Mouse (Mus musculus) intestine, embryonic 16.5 days (tissue): ENCODE data around the gene Csrnp2. TPM values are rescaled to one million over a fixed set of nuclear protein-coding genes. Genes with fewer than 3 reads are reported as not detected.
A peak's percentile ranks its signal among the peaks of the same experiment; 100 is the strongest.

Experiments
- ATAC-seq: fragments of 200-750 bp; cut with Nextera tagmentation; 2 replicates; pipeline ENCODE4 v1.8.0; 2017; ENCODE audit warnings: moderate TSS enrichment, moderate library complexity
- H3K27ac ChIP-seq: fragments of 300-500 bp; sonication (generic); 2 replicates; pipeline ENCODE4 v1.5.1; 2014; ENCODE audit warnings: mild to moderate bottlenecking, low read length
- H3K27me3 ChIP-seq: fragments of 300-500 bp; sonication (generic); replicated peaks from 2 replicates; pipeline ENCODE4 v1.6.1; 2014; ENCODE audit warnings: low read length, control low read depth, mixed read lengths; ENCODE audit not compliant: control insufficient read depth, insufficient read depth
- H3K36me3 ChIP-seq: fragments of 300-500 bp; sonication (generic); 2 replicates; pipeline ENCODE4 v1.6.1; 2014; ENCODE audit warnings: low read length, control low read depth; ENCODE audit not compliant: control insufficient read depth, insufficient read depth
- H3K4me1 ChIP-seq: fragments of 300-500 bp; sonication (generic); 2 replicates; pipeline ENCODE4 v1.6.1; 2014; ENCODE audit warnings: low read length, control low read depth, mixed read lengths; ENCODE audit not compliant: control insufficient read depth, insufficient read depth
- H3K4me2 ChIP-seq: fragments of 300-500 bp; sonication (generic); 2 replicates; pipeline ENCODE4 v1.6.1; 2014; ENCODE audit warnings: low read depth, low read length, control low read depth
- H3K4me3 ChIP-seq: fragments of 300-500 bp; sonication (generic); 2 replicates; pipeline ENCODE4 v1.5.1; 2014; ENCODE audit warnings: mild to moderate bottlenecking, low read length
- H3K9ac ChIP-seq: fragments of 300-500 bp; sonication (generic); 2 replicates; pipeline ENCODE4 v1.6.1; 2014; ENCODE audit warnings: low read depth, low read length
- H3K9me3 ChIP-seq: fragments of 300-500 bp; sonication (generic); 2 replicates; pipeline ENCODE4 v1.6.1; 2016; ENCODE audit warnings: low read length, control low read depth; ENCODE audit not compliant: control insufficient read depth
- WGBS: fragments of 180-500 bp; shearing (Covaris S2); extraction: QIAGEN DNeasy Blood & Tissue Kit; methylation state at CpG from one replicate; pipeline ENCODE4 v1.1.7; 2014; 5-methylcytosine and 5-hydroxymethylcytosine counted together
- polyA plus RNA-seq: library from polyadenylated mRNA; unstranded; fragments of >200 nt; fragmentation: Nextera tagmentation; extraction: Ambion mirVana; gene quantifications from 2 replicates; pipeline ENCODE4 v1.2.1, GENCODE M21; 2015

The Csrnp2 gene
- polyA plus RNA-seq, 1 experiment from 2014 or later, result 5.8 TPM

DNA sequence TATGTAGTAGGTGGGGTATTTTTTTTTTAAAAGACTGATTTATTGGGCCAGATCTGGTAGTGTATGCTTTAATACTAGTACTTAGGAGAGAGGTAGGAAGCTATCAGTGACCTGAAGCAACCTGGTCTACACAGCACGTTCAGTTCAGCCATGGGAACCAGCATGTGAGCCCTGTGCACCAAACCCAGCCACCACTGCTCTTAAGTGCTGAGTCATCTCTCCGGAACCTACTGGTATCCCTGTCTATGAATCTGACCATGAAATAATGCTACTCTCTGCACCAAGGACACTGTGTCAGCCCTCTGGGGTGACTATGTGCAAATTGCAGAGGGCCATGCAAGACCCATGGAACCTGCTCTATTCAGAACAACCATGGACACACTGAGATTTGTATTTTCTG is 8.2 kb downstream of the Csrnp2 start:
- peaks cover 7% of the 10 kb centered on the region for H3K36me3 ChIP-seq

DNA sequence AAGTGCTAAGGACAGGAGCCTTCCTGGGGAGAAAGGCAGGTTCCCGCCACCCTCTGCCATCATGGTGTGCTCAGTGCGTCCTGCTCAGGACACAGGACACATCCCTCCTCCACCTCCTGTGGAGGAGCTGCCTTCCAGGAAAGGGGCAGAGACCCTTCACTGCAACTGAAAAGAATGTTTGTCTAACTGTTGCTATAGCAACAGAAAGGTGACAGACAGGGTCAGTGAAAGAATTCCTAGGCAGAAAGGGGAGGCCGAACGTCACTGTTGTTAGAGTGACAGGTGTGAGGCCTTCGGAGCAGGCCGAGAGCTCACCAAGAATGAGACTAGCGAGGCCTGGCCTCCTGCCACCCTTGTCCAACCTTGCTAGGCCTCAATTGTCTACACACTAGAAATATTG is 8.8 kb downstream of the Csrnp2 start:
- Histone ChIP-seq H3K4me3 (no peak overlapping the region), H3K36me3 (peaks cover 7% of the 10 kb centered on the region), H3K27ac (no peak overlapping the region), H3K9me3 (no peaks in the 10 kb centered on the region), H3K9ac (no peak overlapping the region), H3K27me3 (no peaks in the 10 kb centered on the region), H3K4me2 (no peak overlapping the region), H3K4me1 (0 out of 2 replicates have a peak, but pooled peaks cover 3% of the 10 kb centered on the region)
- no peak for ATAC-seq
- WGBS, result 43% methylated on average over 7 of the region's 7 CpGs

More for the DNA sequence above, 8.2 kb downstream of the Csrnp2 start:
- Histone ChIP-seq H3K9ac (no peak overlapping the region), H3K4me2 (no peak overlapping the region), H3K9me3 (no peaks in the 10 kb centered on the region), H3K4me1 (peaks cover 6% of the 10 kb centered on the region), H3K4me3 (no peak overlapping the region), H3K27ac (no peak overlapping the region), H3K27me3 (no peaks in the 10 kb centered on the region)
- ATAC-seq, result no peak
- WGBS, result 83% methylated on average over 2 of the region's 2 CpGs

DNA sequence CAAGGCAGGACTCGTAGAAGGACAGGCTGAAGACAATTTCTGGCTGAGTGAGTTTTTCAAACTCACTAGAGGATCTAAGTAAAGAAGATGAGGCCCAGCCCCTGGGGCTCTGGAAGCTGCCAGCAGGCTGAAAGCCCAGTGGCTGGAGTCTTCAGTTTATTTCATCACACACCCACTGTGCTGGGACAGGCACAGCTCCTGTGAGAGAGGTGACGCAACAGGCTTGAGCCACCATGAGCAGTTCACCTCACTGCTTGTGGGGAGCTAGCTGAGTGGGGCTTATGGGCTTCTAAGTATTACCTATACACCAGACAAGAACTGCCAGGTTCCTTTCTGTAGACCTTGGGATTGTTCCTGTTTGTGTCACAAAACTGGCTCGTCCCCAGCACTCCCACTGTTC is 9.7 kb downstream of the Csrnp2 start:
- Histone ChIP-seq H3K36me3 (peaks cover 13% of the 10 kb centered on the region), H3K27me3 (no peaks in the 10 kb centered on the region), H3K9me3 (no peaks in the 10 kb centered on the region), H3K27ac (no peak overlapping the region), H3K4me1 (0 out of 2 replicates have a peak, but pooled peaks cover 3% of the 10 kb centered on the region), H3K9ac (no peak overlapping the region), H3K4me2 (no peak overlapping the region), H3K4me3 (no peak overlapping the region)
- WGBS, result 83% methylated on average over 3 of the region's 3 CpGs
- ATAC-seq, result peak; percentile 66; the same call in 1 of the 2 replicates

DNA sequence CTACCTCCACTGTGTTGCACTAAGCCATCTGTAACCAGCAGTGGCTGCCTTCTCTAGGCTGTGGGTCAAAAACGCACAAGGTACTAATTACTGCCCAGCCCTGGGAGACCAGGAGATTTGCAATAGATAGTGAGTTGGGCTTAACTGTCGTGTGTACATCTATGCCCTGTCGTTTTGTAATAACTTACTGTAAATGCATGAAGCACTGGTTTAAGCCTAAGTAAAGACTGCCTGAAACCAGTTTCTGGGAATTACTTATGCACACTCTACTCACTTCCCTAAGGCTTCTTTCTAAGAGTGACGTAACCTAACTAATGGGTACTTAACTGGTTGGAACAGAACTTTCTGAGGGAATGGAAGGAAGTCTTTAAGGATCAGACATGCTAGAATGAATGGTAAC is 16.4 kb downstream of the Csrnp2 start:
- Histone ChIP-seq H3K27me3 (no peaks in the 10 kb centered on the region), H3K9ac (no peak overlapping the region), H3K9me3 (no peaks in the 10 kb centered on the region), H3K4me2 (no peak overlapping the region), H3K4me3 (no peak overlapping the region), H3K27ac (no peak overlapping the region), H3K36me3 (peaks cover 28% of the 10 kb centered on the region), H3K4me1 (no peaks in the 10 kb centered on the region)
- WGBS, result 76% methylated on average over 4 of the region's 4 CpGs
- no peak for ATAC-seq

DNA sequence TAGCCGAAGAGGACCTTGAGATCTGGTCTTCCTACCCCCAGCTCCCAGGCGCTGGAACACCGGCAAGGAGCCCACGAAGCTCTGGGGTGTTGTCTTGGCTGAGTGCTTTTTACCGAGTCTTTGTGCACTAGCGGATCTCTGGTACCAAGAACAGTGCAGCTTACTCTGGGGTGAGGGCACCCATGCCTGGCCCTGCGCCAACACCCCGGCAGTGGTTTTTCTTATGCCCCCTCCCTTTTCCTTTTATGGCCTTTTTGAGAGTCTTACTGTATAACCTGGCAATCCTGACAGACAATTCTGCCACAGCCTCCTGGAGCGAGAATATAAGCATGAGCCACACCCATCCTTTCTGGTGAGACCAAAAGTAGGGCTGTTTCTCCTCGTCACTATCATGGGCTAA is 16.9 kb downstream of the Csrnp2 start:
- no peak for ATAC-seq
- H3K4me2 ChIP-seq, result no peak overlapping the region
- no peak overlapping the region for H3K4me3 ChIP-seq
- H3K9me3 ChIP-seq, result no peaks in the 10 kb centered on the region
- peaks cover 23% of the 10 kb centered on the region for H3K36me3 ChIP-seq
- H3K9ac ChIP-seq, result no peak overlapping the region
- 75% methylated on average over 10 of the region's 10 CpGs for WGBS
- H3K4me1 ChIP-seq, result no peaks in the 10 kb centered on the region
- H3K27me3 ChIP-seq, result no peaks in the 10 kb centered on the region
- no peak overlapping the region for H3K27ac ChIP-seq

DNA sequence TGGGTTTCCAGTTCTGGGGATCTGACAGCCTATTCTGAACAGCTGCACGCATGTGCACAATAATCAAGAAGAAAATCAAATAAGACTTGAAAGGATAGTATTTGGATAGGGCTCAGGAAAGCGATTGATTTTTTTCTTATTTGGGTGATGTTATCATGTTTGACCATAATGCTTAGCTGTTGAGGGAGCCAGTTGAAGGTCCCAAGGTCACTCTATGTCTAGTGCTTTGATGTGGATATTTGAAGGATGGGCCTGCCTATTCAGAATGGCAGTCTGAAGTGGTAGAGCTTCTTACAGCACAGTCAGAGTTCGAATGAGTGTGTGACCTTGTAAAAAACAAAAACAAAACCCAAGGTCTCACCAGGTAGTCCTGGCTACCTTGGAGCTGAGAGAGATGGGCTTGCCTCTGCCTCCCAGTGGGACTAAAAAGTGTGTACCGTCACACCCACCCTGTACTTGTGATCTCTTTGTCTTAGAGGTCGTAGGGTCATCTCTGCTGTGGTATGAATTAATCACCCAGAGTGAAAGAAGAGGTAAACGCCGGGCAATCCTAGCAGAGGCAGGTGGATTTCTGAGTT is 21.3 kb downstream of the Csrnp2 start:
- Histone ChIP-seq H3K36me3 (peaks cover 17% of the 10 kb centered on the region; the same call in 1 of the 2 replicates), H3K4me1 (peaks cover 10% of the 10 kb centered on the region), H3K9me3 (no peaks in the 10 kb centered on the region), H3K4me3 (no peak overlapping the region), H3K9ac (no peak overlapping the region), H3K4me2 (no peak overlapping the region), H3K27me3 (no peaks in the 10 kb centered on the region), H3K27ac (no peak overlapping the region)
- WGBS, result 56% methylated on average over 7 of the region's 7 CpGs
- ATAC-seq, result no peak

DNA sequence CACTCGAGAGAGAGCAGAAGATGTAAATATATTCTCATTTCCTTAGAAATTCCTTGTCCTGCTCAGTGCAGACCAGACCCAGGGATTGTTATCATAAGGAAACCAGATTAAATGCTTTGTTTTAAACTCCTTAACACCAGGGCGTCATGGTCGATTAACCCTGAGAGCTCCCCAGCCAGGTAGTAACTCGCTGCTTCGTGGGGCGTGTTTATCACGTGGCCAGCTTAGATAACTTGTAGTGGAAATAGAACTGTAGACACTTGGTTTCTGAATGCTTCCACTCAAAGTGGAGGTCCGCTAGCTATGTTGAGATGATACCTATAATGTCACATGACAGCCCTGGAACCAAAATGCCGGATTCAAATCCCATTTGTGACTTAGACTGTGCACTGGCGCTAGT is 25.3 kb downstream of the Csrnp2 start:
- peaks cover 16% of the 10 kb centered on the region for H3K4me1 ChIP-seq
- no peaks in the 10 kb centered on the region for H3K27me3 ChIP-seq
- H3K4me2 ChIP-seq, result peak overlapping the region; percentile 85
- no peak overlapping the region for H3K27ac ChIP-seq
- H3K4me3 ChIP-seq, result peak overlapping the region; percentile 81
- ATAC-seq, result no peak
- peak overlapping the region; percentile 92; the same call in 1 of the 2 replicates for H3K9ac ChIP-seq
- H3K9me3 ChIP-seq, result no peaks in the 10 kb centered on the region
- 53% methylated on average over 10 of the region's 10 CpGs for WGBS
- no peaks in the 10 kb centered on the region for H3K36me3 ChIP-seq

DNA sequence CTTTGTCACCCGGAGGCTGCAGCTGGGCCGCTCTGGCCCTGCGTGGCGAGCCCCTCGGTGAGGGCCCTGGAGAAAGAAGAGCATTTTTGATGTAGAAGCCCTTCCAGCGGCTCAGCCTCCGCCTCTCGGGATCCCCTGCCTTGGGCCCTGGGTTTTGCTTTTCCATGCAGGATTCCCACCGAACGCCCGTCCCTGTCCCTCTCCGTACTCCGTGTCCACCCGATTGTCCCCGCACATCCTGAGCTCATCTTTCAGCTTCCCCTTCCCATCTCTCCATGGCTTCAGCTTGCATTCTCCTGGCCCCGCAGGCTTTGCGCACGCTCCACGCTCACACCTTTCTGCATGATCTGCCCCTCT is 26.1 kb downstream of the Csrnp2 start:
- peak; percentile 47 for ATAC-seq
- peaks cover 16% of the 10 kb centered on the region for H3K4me1 ChIP-seq
- no peaks in the 10 kb centered on the region for H3K27me3 ChIP-seq
- peak overlapping the region; percentile 81 for H3K4me3 ChIP-seq
- peak overlapping the region; percentile 89 for H3K27ac ChIP-seq
- peak overlapping the region; percentile 92 for H3K9ac ChIP-seq
- H3K9me3 ChIP-seq, result no peaks in the 10 kb centered on the region
- H3K4me2 ChIP-seq, result peak overlapping the region; percentile 85
- WGBS, result under 1% methylated on average over 19 of the region's 19 CpGs
- no peaks in the 10 kb centered on the region for H3K36me3 ChIP-seq

DNA sequence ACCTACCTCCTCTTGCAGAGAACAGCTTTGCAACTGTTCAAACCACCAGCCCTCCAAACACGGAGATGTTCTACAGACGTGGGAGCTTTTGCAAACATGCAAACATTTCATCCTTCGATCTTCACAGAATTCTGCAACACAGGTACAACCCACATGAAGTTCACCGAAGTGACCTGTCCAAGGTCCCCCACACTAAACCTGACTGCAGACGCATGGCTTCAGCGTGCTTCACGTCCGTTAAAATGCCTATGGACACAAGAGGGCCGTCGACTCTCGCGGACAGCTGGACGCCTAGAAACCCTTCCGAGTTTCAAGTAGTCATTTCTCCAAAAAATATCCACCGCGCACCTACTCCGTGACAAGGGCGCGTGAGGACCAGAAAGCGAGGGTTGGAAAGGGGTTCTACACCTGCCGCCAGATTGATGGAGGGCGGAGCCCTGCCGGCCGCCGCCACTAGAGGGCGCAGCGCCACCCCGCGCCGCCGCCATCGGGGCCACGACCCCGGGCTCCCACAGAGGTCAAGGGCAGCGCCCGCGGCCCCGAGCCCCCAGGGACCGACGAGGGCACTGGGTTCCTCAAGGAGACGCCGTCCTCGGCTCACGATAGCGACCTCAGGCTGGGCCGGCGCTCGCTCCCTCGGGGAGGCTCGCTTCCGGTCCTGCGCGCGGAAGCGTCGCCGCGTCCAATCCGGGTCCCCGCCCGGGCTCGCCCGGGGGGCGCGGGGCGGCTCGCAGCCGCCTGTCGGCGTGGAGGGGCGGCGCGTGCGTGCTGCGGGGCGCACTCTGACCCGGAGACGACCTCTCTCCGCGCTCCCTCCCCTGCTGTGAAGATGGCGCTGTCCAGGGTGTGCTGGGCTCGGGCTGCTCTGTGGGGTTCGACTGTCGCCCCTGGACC is 26.7 kb downstream of the Csrnp2 start, which contains the start of gene Letmd1:
Gene Letmd1 (plus strand): TSS at position 729 of the 894 bp plus-strand sequence.
- H3K27ac ChIP-seq, result peak within 1 kb of the TSS; percentile 89
- no peaks in the 10 kb centered on the region for H3K27me3 ChIP-seq
- peak within 1 kb of the TSS; percentile 92 for H3K9ac ChIP-seq
- H3K4me3 ChIP-seq, result peak within 1 kb of the TSS; percentile 81
- no peaks in the 10 kb centered on the region for H3K9me3 ChIP-seq
- 1% methylated on average over 75 of the region's 84 CpGs for WGBS
- peak within 1 kb of the TSS; percentile 85 for H3K4me2 ChIP-seq
- ATAC-seq, result peak; percentile 93
- peaks cover 16% of the 10 kb centered on the region for H3K4me1 ChIP-seq
- no peaks in the 10 kb centered on the region for H3K36me3 ChIP-seq
